Mouse (Mus musculus) MEL (cell line): ENCODE measurements around the gene Btn1a1.

ENCODE experiments used
- CHD1 ChIP-seq: IDR thresholded peaks from 2 replicates; pipeline ENCODE4 v1.6.1; 2012; ENCODE audit warnings: low read depth, mild to moderate bottlenecking, inconsistent platforms, low read length, improper control_type of control experiment
- CTCF ChIP-seq, 3 experiments: IDR thresholded peaks in 2 of 3; conservative IDR thresholded peaks in 1 of 3; 2 replicates each; pipeline ENCODE4 v1.5.1; 2011 to 2012; ENCODE audit warnings: low read length in 3 of 3, low read depth in 2 of 3, mild to moderate bottlenecking in 2 of 3, improper control_type of control experiment in 1 of 3, inconsistent platforms in 1 of 3, mixed read lengths in 1 of 3, moderate library complexity in 1 of 3; ENCODE audit not compliant: control insufficient read depth in 1 of 3, insufficient read depth in 1 of 3, poor library complexity in 1 of 3, severe bottlenecking in 1 of 3
- ELF1 ChIP-seq: IDR thresholded peaks from 2 replicates; pipeline ENCODE4 v1.6.1; 2014; ENCODE audit warnings: low read depth, mild to moderate bottlenecking, inconsistent platforms, low read length, improper control_type of control experiment, moderate library complexity
- POLR2A ChIP-seq, 2 experiments: IDR thresholded peaks; 2 replicates each; pipeline ENCODE4 v1.6.1; 2011 to 2012; ENCODE audit warnings: low read length in 2 of 2, mild to moderate bottlenecking in 2 of 2, control low read depth in 1 of 2, improper control_type of control experiment in 1 of 2, low read depth in 1 of 2, moderate library complexity in 1 of 2; ENCODE audit not compliant: control insufficient read depth in 1 of 2, insufficient read depth in 1 of 2, poor library complexity in 1 of 2
- POLR2AphosphoS2 ChIP-seq: IDR thresholded peaks from 2 replicates; pipeline ENCODE4 v1.6.1; 2011; ENCODE audit warnings: low read length, improper control_type of control experiment
- POLR2AphosphoS5 ChIP-seq: IDR thresholded peaks from 2 replicates; pipeline ENCODE4 v1.6.1; 2012; ENCODE audit warnings: low read depth, borderline replicate concordance, mild to moderate bottlenecking, inconsistent platforms, low read length, moderate library complexity, mixed read lengths
- SMC3 ChIP-seq: IDR thresholded peaks from 2 replicates; pipeline ENCODE4 v1.6.1; 2011; ENCODE audit warnings: low read depth, low read length, improper control_type of control experiment
- TAL1 ChIP-seq: IDR thresholded peaks from 2 replicates; pipeline ENCODE4 v1.6.1; 2012; ENCODE audit warnings: mild to moderate bottlenecking, inconsistent platforms, low read length, moderate library complexity, mixed read lengths
- UBTF ChIP-seq: IDR thresholded peaks from 2 replicates; pipeline ENCODE4 v1.6.1; 2012; ENCODE audit warnings: low read depth, mild to moderate bottlenecking, inconsistent platforms, low read length, improper control_type of control experiment, moderate library complexity, borderline replicate concordance; ENCODE audit not compliant: insufficient read depth
- USF1 ChIP-seq: IDR thresholded peaks from 2 replicates; pipeline ENCODE4 v1.6.1; 2014; ENCODE audit warnings: low read depth, mild to moderate bottlenecking, inconsistent platforms, low read length, improper control_type of control experiment, moderate library complexity
- ZC3H11A ChIP-seq: IDR thresholded peaks from 2 replicates; pipeline ENCODE4 v1.6.1; 2012; ENCODE audit warnings: low read depth, mild to moderate bottlenecking, inconsistent platforms, low read length, improper control_type of control experiment

GRCm38 (mm10) chr13:23503797-23504196 lies 38.1 kb upstream of the Btn1a1 start:
- TF ChIP-seq CTCF (IDR thresholded peaks at IDR 0.05 in 2 of 3, conservative IDR thresholded peaks at IDR 0.05 in 1 of 3; ENCODE audit: control insufficient read depth in 1 of 3, insufficient read depth in 1 of 3, low read depth in 2 of 3, low read length in 3 of 3, poor library complexity in 1 of 3, severe bottlenecking in 1 of 3) (no peak), POLR2A (IDR thresholded peaks at IDR 0.05; ENCODE audit: control insufficient read depth in 1 of 2, insufficient read depth in 1 of 2, low read depth in 1 of 2, low read length in 2 of 2, poor library complexity in 1 of 2) (no peak), CHD1 (no peak), ELF1 (no peak), POLR2AphosphoS5 (no peak), USF1 (no peak), SMC3 (no peak), UBTF (no peak), POLR2AphosphoS2 (no peak), ZC3H11A (no peak), TAL1 (no peak)
